Mouse (Mus musculus) intestine, embryonic 16.5 days (tissue): ENCODE measurements around the gene Tmem182. TPM values are rescaled to one million over a fixed set of nuclear protein-coding genes. Genes with fewer than 3 reads are reported as not detected.
A peak's percentile ranks its signal among the peaks of the same experiment; 100 is the strongest.

Experiments
- ATAC-seq: fragments of 200-750 bp; cut with Nextera tagmentation; 2 replicates; pipeline ENCODE4 v1.8.0; 2017; ENCODE audit warnings: moderate TSS enrichment, moderate library complexity
- H3K27ac ChIP-seq: fragments of 300-500 bp; sonication (generic); 2 replicates; pipeline ENCODE4 v1.5.1; 2014; ENCODE audit warnings: mild to moderate bottlenecking, low read length
- H3K27me3 ChIP-seq: fragments of 300-500 bp; sonication (generic); replicated peaks from 2 replicates; pipeline ENCODE4 v1.6.1; 2014; ENCODE audit warnings: low read length, control low read depth, mixed read lengths; ENCODE audit not compliant: control insufficient read depth, insufficient read depth
- H3K36me3 ChIP-seq: fragments of 300-500 bp; sonication (generic); 2 replicates; pipeline ENCODE4 v1.6.1; 2014; ENCODE audit warnings: low read length, control low read depth; ENCODE audit not compliant: control insufficient read depth, insufficient read depth
- H3K4me1 ChIP-seq: fragments of 300-500 bp; sonication (generic); 2 replicates; pipeline ENCODE4 v1.6.1; 2014; ENCODE audit warnings: low read length, control low read depth, mixed read lengths; ENCODE audit not compliant: control insufficient read depth, insufficient read depth
- H3K4me2 ChIP-seq: fragments of 300-500 bp; sonication (generic); 2 replicates; pipeline ENCODE4 v1.6.1; 2014; ENCODE audit warnings: low read depth, low read length, control low read depth
- H3K4me3 ChIP-seq: fragments of 300-500 bp; sonication (generic); 2 replicates; pipeline ENCODE4 v1.5.1; 2014; ENCODE audit warnings: mild to moderate bottlenecking, low read length
- H3K9ac ChIP-seq: fragments of 300-500 bp; sonication (generic); 2 replicates; pipeline ENCODE4 v1.6.1; 2014; ENCODE audit warnings: low read depth, low read length
- H3K9me3 ChIP-seq: fragments of 300-500 bp; sonication (generic); 2 replicates; pipeline ENCODE4 v1.6.1; 2016; ENCODE audit warnings: low read length, control low read depth; ENCODE audit not compliant: control insufficient read depth
- WGBS: fragments of 180-500 bp; shearing (Covaris S2); extraction: QIAGEN DNeasy Blood & Tissue Kit; methylation state at CpG from one replicate; pipeline ENCODE4 v1.1.7; 2014; 5-methylcytosine and 5-hydroxymethylcytosine counted together
- polyA plus RNA-seq: library from polyadenylated mRNA; unstranded; fragments of >200 nt; fragmentation: Nextera tagmentation; extraction: Ambion mirVana; gene quantifications from 2 replicates; pipeline ENCODE4 v1.2.1, GENCODE M21; 2015

Tmem182 gene
- polyA plus RNA-seq, 1 experiment from 2014 or later = 0.43 TPM

DNA sequence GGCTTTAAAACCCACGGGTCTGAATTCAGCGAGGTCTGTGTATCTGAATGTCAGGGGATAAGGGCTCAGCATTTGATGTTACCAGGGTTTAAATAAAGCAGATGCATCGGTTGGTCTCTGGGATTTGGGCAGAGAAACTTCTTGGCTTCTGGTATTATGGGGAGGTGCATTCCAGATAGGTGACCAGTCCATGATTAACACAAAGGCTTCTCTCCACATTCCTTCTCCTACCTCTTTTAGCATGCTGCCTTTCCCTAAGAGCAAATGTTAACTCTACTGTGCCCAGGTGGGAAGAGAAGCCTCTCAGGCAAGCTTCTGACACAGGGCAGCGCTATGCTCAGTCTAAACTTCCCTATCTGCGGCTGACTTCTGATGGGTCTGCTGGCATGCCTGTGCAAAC lies 32.2 kb upstream of the Tmem182 start:
- Histone ChIP-seq H3K4me2 (no peak overlapping the region), H3K27ac (no peak overlapping the region), H3K4me1 (peaks cover 4% of the 10 kb centered on the region; the same call in 1 of the 2 replicates), H3K9ac (no peak overlapping the region), H3K36me3 (no peaks in the 10 kb centered on the region; the same call in 1 of the 2 replicates), H3K27me3 (no peaks in the 10 kb centered on the region), H3K9me3 (no peaks in the 10 kb centered on the region), H3K4me3 (no peak overlapping the region)
- ATAC-seq = no peak
- WGBS = 78% methylated on average over 5 of the region's 5 CpGs

DNA sequence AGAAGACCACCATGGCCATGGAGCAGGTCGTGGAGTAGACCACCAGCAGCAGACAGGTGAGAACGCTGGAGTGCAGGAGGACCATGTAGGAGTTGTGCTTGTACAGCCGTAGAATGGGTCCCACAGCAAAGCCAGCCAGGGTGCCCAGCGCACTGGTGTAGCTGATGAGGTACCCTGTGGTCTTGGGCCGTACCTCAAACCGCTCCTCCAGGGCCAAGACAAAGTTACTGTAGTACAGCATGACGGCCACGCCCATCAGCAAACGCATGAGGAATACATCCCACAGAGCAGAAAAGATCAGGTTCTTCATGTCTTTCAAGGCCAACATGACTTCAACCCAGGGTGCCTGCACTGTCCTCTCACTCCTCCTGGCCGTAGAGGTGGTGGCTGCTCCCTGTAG lies 31.4 kb upstream of the Tmem182 start:
- Histone ChIP-seq H3K4me1 (peaks cover 4% of the 10 kb centered on the region; the same call in 1 of the 2 replicates), H3K4me3 (no peak overlapping the region), H3K36me3 (peaks cover 5% of the 10 kb centered on the region), H3K9ac (no peak overlapping the region), H3K27ac (no peak overlapping the region), H3K9me3 (peaks cover 3% of the 10 kb centered on the region), H3K27me3 (no peaks in the 10 kb centered on the region), H3K4me2 (no peak overlapping the region)
- ATAC-seq = no peak
- WGBS = 93% methylated on average over 10 of the region's 10 CpGs

DNA sequence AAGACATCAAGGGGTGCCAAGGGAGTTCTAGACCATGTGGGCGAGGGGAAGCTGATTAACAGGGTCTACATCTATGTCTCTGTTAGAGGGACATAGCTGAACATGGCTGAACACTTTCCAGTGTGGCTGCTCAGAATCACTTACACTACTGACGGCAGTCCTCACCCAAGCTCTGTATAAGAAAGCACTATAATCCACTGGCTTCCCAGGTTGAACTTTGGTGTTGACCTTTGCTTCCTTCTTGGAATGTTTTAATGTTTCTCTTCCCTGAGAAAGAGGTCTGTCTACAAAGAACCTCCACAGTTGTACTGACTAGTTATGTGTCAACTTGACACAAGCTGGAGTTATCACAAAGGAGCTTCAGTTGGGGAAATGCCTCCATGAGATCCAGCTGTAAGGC lies 29.3 kb upstream of the Tmem182 start:
- H3K27ac ChIP-seq = peak overlapping the region; percentile 33; the same call in 1 of the 2 replicates
- H3K4me2 ChIP-seq = no peak overlapping the region
- H3K9me3 ChIP-seq = peaks cover 3% of the 10 kb centered on the region
- peak; percentile 71 for ATAC-seq
- no peak overlapping the region for H3K4me3 ChIP-seq
- peaks cover 4% of the 10 kb centered on the region; the same call in 1 of the 2 replicates for H3K4me1 ChIP-seq
- no peak overlapping the region for H3K9ac ChIP-seq
- no peaks in the 10 kb centered on the region for H3K27me3 ChIP-seq
- WGBS = 68% methylated on average over 2 of the region's 2 CpGs
- H3K36me3 ChIP-seq = peaks cover 19% of the 10 kb centered on the region

DNA sequence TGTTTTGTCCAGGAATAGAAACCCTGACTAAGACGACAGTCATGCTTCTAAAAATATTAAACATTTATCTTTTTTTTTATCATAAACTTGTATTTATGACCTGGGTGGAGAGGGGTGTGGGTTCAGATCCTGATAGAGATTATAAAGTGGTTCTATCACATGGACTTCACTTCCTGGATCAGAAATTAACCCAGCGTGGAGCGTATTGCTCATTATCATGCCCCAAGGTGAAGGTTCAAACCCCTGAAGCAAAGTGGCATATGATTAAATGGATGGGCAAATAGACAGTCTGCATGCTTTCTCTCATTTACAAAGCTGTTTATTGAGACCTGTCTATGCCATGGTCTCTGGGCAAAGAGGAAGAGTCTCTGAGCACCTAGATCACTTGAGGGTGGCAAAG lies 28.6 kb upstream of the Tmem182 start:
- H3K9me3 ChIP-seq = peaks cover 3% of the 10 kb centered on the region
- ATAC-seq = peak; percentile 77
- H3K36me3 ChIP-seq = peaks cover 19% of the 10 kb centered on the region
- no peak overlapping the region for H3K4me2 ChIP-seq
- 67% methylated on average over 3 of the region's 3 CpGs for WGBS
- H3K9ac ChIP-seq = no peak overlapping the region
- 0 out of 2 replicates have a peak overlapping the region, but pooled peaks have one; percentile 4 for H3K27ac ChIP-seq
- peaks cover 4% of the 10 kb centered on the region; the same call in 1 of the 2 replicates for H3K4me1 ChIP-seq
- no peak overlapping the region for H3K4me3 ChIP-seq
- no peaks in the 10 kb centered on the region for H3K27me3 ChIP-seq

DNA sequence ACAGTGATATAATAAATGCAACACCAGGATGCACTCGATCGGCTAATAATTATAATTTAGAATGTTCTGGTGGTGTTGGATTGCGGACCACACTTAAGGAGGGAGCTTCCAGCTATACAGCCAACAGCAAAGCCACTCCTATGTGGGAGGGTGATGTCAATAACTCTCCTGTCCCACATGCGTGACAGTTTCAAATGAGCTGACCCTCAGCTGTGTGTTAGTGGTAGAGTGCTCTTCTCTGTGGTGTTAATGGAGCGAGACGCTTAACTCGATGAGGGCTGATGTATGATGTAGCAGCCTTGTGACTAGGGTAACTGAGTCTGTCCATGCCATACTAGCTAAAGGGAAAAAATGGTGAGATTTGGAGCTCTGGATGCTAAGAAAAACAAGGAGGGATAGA lies 22.0 kb upstream of the Tmem182 start:
- no peaks in the 10 kb centered on the region for H3K27me3 ChIP-seq
- WGBS = 95% methylated on average over 7 of the region's 7 CpGs
- no peak overlapping the region for H3K27ac ChIP-seq
- peaks cover 3% of the 10 kb centered on the region for H3K9me3 ChIP-seq
- no peak overlapping the region for H3K9ac ChIP-seq
- no peak for ATAC-seq
- H3K4me1 ChIP-seq = no peaks in the 10 kb centered on the region
- no peak overlapping the region for H3K4me3 ChIP-seq
- H3K36me3 ChIP-seq = peaks cover 19% of the 10 kb centered on the region
- H3K4me2 ChIP-seq = no peak overlapping the region

DNA sequence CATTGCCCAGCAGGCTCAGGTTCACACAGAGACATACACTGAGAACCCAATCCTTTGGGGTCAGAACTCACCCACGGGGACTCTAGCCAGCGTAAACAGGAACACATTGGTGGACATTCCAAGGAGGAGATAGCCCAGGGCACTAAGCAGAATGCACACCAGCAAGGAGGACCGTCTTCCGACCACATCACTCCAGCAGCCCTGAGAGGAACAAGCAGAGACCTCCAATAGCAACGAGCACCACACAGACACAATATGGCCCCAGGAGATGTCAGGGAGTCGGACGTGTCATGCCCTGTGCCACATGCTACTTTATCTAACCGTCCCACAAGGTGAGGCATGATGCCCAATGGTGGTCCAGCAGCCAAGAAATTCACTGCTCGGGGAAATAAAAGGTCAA lies 21.1 kb upstream of the Tmem182 start:
- H3K4me3 ChIP-seq = no peak overlapping the region
- H3K9ac ChIP-seq = no peak overlapping the region
- no peaks in the 10 kb centered on the region for H3K9me3 ChIP-seq
- 91% methylated on average over 9 of the region's 9 CpGs for WGBS
- no peaks in the 10 kb centered on the region for H3K4me1 ChIP-seq
- H3K27ac ChIP-seq = no peak overlapping the region
- H3K36me3 ChIP-seq = peaks cover 11% of the 10 kb centered on the region; the same call in 1 of the 2 replicates
- H3K4me2 ChIP-seq = no peak overlapping the region
- H3K27me3 ChIP-seq = no peaks in the 10 kb centered on the region
- no peak for ATAC-seq

DNA sequence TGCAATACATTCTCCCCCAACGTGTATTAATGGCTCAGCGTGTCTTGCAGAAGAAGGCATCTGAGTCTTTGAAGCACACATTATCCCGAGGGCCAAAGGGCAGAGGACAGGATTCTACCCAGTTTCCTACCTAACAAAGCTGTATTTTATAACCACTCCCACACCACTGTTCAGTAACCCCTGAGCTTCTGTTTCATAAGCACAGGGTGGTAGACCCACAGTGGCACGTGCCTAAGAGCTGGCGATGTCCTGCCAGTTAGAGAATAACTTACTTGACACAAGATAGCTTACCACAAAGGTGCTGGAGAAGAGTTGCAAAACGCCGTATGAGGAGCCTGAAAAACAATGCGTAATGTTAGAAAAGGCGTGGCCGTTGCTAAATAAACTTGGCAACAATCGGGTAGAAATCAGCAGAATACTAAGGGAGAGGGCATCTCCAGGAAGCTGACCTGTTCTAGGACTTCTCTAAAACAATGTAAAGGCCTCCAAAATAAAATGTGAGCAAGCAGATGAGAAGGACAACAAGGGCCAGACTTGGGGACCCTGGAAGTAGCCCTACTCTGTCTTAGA lies 19.4 kb upstream of the Tmem182 start:
- 0 out of 2 replicates have a peak, but pooled peaks cover 4% of the 10 kb centered on the region for H3K4me1 ChIP-seq
- no peaks in the 10 kb centered on the region for H3K27me3 ChIP-seq
- H3K27ac ChIP-seq = no peak overlapping the region
- no peaks in the 10 kb centered on the region for H3K9me3 ChIP-seq
- WGBS = 71% methylated on average over 11 of the region's 11 CpGs
- H3K36me3 ChIP-seq = no peaks in the 10 kb centered on the region
- H3K4me2 ChIP-seq = no peak overlapping the region
- no peak for ATAC-seq
- H3K9ac ChIP-seq = no peak overlapping the region
- H3K4me3 ChIP-seq = no peak overlapping the region

DNA sequence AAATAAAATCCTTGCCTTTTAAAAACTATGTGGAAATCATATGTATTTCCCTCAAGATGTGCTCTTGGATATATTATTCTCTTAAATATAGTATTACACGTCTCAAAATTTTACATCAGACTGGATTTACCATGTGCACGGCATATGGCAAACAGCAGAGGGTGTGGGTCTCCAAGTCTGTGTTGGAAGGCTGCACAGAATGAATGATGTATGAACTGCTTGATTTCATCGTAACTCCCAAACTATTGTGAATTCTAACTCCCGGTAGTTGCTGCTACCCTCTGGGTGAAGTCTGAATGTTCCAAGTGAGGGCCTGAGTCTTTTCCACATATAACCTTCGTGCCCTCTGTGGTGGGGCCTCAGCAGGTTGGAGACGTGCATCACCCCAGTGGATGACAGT lies 16.4 kb upstream of the Tmem182 start:
- Histone ChIP-seq H3K9me3 (no peaks in the 10 kb centered on the region), H3K4me2 (no peak overlapping the region), H3K27ac (no peak overlapping the region), H3K4me3 (no peak overlapping the region), H3K4me1 (0 out of 2 replicates have a peak, but pooled peaks cover 4% of the 10 kb centered on the region), H3K27me3 (no peaks in the 10 kb centered on the region), H3K36me3 (no peaks in the 10 kb centered on the region), H3K9ac (no peak overlapping the region)
- no peak for ATAC-seq
- WGBS = 82% methylated on average over 6 of the region's 6 CpGs

DNA sequence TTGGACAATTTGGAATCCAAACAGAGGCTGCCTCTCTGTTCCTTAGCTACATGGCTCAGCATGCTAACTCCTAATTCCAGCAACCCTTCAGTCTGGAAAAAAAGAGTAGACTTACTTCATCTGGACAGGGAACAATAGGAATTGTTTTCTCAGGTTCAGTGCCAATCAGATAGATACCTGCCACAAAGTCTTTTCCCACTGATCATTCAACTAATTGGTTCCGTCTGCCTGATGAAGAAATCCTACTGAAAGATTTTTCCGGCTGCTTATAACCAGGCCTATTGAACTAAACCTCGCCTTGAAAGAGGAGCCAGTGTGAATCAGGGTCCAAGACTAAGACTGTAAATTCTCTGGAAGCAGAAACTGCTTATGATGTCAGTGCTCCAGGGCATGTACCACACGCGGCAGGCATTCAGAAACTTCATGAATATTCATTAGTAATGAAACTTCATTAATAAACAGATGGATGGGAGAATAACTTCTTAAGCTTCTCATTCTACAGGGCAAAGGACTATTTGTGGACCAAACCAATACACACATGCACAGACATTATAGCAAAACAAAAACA lies 15.7 kb upstream of the Tmem182 start:
- Histone ChIP-seq H3K9me3 (no peaks in the 10 kb centered on the region), H3K27me3 (no peaks in the 10 kb centered on the region), H3K27ac (no peak overlapping the region), H3K36me3 (no peaks in the 10 kb centered on the region), H3K4me1 (0 out of 2 replicates have a peak, but pooled peaks cover 4% of the 10 kb centered on the region), H3K9ac (peak overlapping the region; percentile 77), H3K4me2 (peak overlapping the region; percentile 82), H3K4me3 (peak overlapping the region; percentile 85)
- peak; percentile 34 for ATAC-seq
- WGBS = 39% methylated on average over 5 of the region's 5 CpGs
